Mouse (Mus musculus) urinary bladder, postnatal 10 days (tissue): ENCODE results near the gene Abhd2.

ENCODE experiments used
- DNase-seq: peaks from one replicate; pipeline ENCODE4 v3.0.0; 2022; ENCODE audit warnings: low spot score

Abhd2 gene

GRCm38 (mm10) chr7:79318110-79318801 lies 45.3 kb downstream of the Abhd2 start:
- no peak for DNase-seq

GRCm38 (mm10) chr7:79323855-79324254 lies 50.9 kb downstream of the Abhd2 start:
- no peak for DNase-seq

DNA sequence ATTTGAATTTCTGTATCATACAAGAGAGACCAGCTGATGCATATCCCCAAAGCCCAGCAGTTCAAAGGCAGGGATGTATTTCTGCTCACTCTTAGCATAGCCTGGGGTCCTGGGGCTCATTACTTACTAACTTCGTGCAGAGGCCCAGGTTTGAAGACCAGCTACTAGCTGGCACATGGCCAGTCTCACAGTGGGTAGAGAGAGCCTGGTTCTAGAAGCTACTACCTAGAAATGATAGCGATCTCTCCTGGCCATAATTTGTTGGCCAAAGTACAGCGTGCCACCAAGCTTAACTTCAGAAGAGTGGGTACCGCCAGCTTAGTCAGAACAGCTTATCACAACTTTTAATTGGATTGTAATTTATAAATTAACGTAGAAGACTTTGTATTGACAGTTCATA lies 55.8 kb downstream of the Abhd2 start:
- DNase-seq = no peak

DNA sequence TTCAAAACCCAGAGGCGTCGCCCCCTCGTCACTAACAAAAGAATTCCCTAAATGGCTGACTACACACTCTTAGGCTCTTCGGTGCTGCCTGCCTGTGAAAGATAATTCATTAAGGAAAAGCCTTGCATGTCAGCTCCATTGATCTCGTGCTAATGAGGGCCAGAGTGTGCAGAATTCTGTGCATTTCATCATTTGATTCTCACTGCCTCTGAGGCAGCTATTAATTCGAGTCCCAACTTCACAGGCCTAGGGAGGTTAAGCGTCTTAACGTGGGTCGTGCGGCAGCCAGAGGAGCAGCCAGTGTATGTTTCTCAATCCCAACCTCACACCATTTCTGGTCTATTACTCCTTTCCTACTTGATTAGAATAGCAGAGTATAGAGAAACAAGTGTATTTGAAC lies 58.2 kb downstream of the Abhd2 start:
- no peak for DNase-seq

DNA sequence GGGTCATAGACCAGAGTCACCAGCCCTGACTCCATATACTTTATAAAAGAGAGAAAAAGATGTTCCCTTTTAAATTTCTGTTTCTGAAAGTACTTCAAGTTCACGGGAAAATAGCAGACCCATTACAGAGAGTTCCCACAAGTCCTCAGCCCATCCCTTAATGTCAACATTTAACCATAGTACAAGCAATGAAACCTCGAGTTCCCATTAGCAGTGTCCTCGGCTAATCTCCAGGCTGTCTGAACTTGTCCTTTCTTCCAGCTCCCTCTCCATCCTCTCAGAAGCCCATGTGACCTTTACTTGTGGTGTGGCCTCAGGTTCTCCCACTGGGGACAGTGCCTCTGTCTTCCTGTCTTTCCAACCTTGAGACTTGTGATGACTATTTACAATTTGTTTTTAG lies 60.4 kb downstream of the Abhd2 start:
- no peak for DNase-seq

- DNase-seq = no peak
These were observed 63.4 kb downstream of the Abhd2 start for GRCm38 (mm10) chr7:79336362-79336910.

- DNase-seq = no peak
These were observed 72.9 kb downstream of the Abhd2 start for GRCm38 (mm10) chr7:79345902-79346301.

GRCm38 (mm10) chr7:79346555-79347075 lies 73.6 kb downstream of the Abhd2 start:
- DNase-seq = no peak

GRCm38 (mm10) chr7:79347108-79347813 lies 74.3 kb downstream of the Abhd2 start:
- DNase-seq = no peak

DNA sequence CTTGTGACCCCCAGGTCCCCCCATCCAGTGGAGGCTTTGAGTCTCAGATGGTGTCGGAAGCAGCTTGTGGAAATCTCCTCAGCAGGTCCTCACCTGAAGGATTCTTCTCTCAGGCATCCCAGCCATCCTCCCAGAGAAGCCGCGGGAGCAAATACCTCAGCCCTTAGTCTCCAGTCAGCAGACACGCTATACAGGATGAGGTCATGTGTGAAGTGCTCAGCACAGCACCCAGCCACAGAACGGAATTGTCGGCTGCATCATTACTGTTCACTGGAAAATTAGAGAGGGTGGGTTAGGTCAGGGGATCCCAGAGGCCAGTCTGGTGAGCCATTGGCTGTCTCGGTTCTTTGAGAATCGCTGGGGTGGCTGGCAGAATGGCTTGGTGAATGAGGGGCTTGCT lies 75.8 kb downstream of the Abhd2 start:
- DNase-seq = no peak

DNA sequence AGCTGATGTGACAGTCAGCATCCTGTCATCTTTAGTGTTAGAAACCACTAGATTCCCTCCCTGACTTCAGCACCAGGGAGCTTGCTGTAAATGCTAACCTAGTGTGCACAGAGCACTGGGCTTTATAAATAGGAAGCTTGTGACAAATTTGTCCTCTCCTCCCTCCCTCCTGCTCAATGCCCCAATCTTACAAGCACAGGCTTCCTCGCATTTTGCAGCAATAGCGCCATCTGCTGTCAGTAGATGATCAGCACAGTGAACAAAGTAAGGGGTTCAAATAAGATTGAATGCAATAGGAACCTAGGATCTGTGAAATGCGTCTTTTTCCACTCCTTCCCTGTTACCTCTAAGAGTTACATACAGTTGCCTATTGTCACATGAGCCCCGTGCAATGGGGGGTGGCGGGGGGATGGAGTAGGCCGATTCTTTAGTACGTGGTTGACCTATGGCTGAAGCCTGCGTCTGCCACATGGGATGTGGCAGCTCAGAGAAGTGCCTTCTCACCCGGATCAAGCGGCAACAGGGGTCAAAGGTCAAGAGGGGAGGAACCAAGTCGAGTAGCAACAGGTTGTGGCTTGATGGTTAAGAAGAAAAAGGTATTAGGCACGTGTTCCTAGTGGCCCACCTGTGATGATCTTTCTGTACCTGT lies 76.9 kb downstream of the Abhd2 start:
- DNase-seq = no peak

GRCm38 (mm10) chr7:79358350-79359182 lies 85.6 kb downstream of the Abhd2 start:
- no peak for DNase-seq

DNA sequence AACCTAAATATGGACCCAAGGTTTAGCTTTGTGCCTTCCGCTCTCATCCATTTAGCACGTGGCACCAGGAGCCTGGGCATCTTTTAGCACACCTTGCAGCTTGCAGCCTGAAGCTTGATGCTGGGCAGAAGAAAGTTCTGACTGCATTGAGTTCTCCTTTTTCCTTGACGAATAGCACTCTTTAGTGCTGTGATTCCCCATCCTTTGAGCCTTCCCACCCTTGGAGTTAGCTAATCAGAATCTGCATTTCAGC lies 86.1 kb downstream of the Abhd2 start:
- no peak for DNase-seq

GRCm38 (mm10) chr7:79360056-79360455 lies 87.1 kb downstream of the Abhd2 start:
- no peak for DNase-seq

- no peak for DNase-seq
These were observed 89.2 kb downstream of the Abhd2 start for GRCm38 (mm10) chr7:79362208-79362607.

GRCm38 (mm10) chr7:79362830-79363229 lies 89.8 kb downstream of the Abhd2 start:
- no peak for DNase-seq

- no peak for DNase-seq
These were observed 90.5 kb downstream of the Abhd2 start for GRCm38 (mm10) chr7:79363370-79364043.

- no peak for DNase-seq
These were observed 95.7 kb downstream of the Abhd2 start for GRCm38 (mm10) chr7:79368664-79369063.

DNA sequence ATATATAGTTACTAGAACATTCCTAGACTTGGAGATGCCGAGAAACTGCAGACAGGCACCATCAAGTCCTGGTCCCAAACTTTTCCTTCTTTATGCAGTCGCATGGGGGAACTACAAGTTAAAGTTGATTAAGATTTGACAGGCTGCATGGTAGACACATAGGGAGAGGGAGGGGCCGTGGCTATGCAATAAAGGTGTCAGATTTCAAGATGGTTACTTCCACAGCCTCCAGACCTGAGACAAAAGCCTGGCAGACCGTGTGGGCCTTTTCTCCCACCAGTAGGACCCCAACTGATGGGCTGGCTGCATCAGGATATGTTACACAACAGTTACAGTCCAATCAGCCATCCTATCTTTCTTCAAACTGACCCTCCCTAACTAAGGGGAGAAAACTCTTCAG lies 96.4 kb downstream of the Abhd2 start:
- no peak for DNase-seq

DNA sequence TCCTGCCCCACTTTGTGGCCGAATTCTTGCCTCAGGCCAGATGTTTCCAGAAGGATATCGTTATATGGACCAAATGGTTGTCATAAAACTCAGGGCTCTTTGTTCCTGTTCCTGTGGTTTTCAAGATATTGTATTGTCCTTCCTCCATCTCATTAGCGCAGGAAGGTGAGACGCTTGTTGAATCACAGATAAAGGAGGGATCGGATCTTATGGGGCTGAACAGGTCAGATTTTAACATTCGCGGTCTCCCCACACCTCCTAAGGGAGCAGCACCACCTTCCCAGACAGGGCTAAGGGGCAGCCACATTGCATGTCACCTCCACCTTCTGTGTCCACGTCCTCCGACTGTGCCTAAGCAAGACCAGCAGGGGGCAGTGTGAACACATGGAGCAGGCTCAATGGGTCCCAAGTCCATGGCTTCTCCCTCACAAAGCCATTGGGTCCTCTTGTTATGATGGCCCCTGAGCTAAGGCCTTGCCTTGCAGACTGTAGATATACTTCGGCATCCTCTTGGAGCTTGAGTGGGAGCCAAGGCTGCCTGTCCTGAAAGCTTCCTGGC lies 98.4 kb downstream of the Abhd2 start:
- no peak for DNase-seq

GRCm38 (mm10) chr7:79374017-79374416 lies 101.0 kb downstream of the Abhd2 start:
- DNase-seq = no peak
